Mouse (Mus musculus) intestine, embryonic 16.5 days (tissue): Measurements from ENCODE around the gene Ibsp. TPM values are rescaled to one million over a fixed set of nuclear protein-coding genes. Genes with fewer than 3 reads are reported as not detected.
A peak's percentile ranks its signal among the peaks of the same experiment; 100 is the strongest.

Experiments
- ATAC-seq: fragments of 200-750 bp; cut with Nextera tagmentation; 2 replicates; pipeline ENCODE4 v1.8.0; 2017; ENCODE audit warnings: moderate TSS enrichment, moderate library complexity
- H3K27ac ChIP-seq: fragments of 300-500 bp; sonication (generic); 2 replicates; pipeline ENCODE4 v1.5.1; 2014; ENCODE audit warnings: mild to moderate bottlenecking, low read length
- H3K27me3 ChIP-seq: fragments of 300-500 bp; sonication (generic); replicated peaks from 2 replicates; pipeline ENCODE4 v1.6.1; 2014; ENCODE audit warnings: low read length, control low read depth, mixed read lengths; ENCODE audit not compliant: control insufficient read depth, insufficient read depth
- H3K36me3 ChIP-seq: fragments of 300-500 bp; sonication (generic); 2 replicates; pipeline ENCODE4 v1.6.1; 2014; ENCODE audit warnings: low read length, control low read depth; ENCODE audit not compliant: control insufficient read depth, insufficient read depth
- H3K4me1 ChIP-seq: fragments of 300-500 bp; sonication (generic); 2 replicates; pipeline ENCODE4 v1.6.1; 2014; ENCODE audit warnings: low read length, control low read depth, mixed read lengths; ENCODE audit not compliant: control insufficient read depth, insufficient read depth
- H3K4me2 ChIP-seq: fragments of 300-500 bp; sonication (generic); 2 replicates; pipeline ENCODE4 v1.6.1; 2014; ENCODE audit warnings: low read depth, low read length, control low read depth
- H3K4me3 ChIP-seq: fragments of 300-500 bp; sonication (generic); 2 replicates; pipeline ENCODE4 v1.5.1; 2014; ENCODE audit warnings: mild to moderate bottlenecking, low read length
- H3K9ac ChIP-seq: fragments of 300-500 bp; sonication (generic); 2 replicates; pipeline ENCODE4 v1.6.1; 2014; ENCODE audit warnings: low read depth, low read length
- H3K9me3 ChIP-seq: fragments of 300-500 bp; sonication (generic); 2 replicates; pipeline ENCODE4 v1.6.1; 2016; ENCODE audit warnings: low read length, control low read depth; ENCODE audit not compliant: control insufficient read depth
- WGBS: fragments of 180-500 bp; shearing (Covaris S2); extraction: QIAGEN DNeasy Blood & Tissue Kit; methylation state at CpG from one replicate; pipeline ENCODE4 v1.1.7; 2014; 5-methylcytosine and 5-hydroxymethylcytosine counted together
- polyA plus RNA-seq: library from polyadenylated mRNA; unstranded; fragments of >200 nt; fragmentation: Nextera tagmentation; extraction: Ambion mirVana; gene quantifications from 2 replicates; pipeline ENCODE4 v1.2.1, GENCODE M21; 2015

Ibsp gene
- polyA plus RNA-seq, 1 experiment from 2014 or later = 0.16 TPM

DNA sequence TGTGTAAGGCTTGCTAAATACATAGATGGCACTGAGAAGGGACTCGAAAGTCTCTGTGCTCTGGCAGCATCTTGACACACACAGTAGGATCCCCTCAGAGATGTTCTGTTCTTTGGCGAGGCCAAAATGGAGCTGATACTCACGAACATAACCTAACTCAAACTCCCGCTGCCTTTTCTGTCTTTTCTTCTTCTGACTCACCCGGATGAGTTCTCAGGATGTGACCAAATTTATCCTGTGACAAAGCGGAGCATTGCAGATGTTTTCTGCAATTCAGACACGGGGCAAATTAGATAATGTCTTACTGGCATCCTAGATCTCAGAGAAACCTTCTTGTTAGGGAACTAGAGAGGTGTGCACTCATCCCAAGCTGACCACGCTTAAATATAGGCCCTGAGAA, 28.4 kb downstream of the Ibsp start:
- no peak for ATAC-seq
- no peak overlapping the region for H3K4me2 ChIP-seq
- H3K4me3 ChIP-seq = no peak overlapping the region
- H3K9me3 ChIP-seq = no peaks in the 10 kb centered on the region
- H3K4me1 ChIP-seq = no peaks in the 10 kb centered on the region
- no peaks in the 10 kb centered on the region for H3K36me3 ChIP-seq
- no peak overlapping the region for H3K27ac ChIP-seq
- H3K27me3 ChIP-seq = no peaks in the 10 kb centered on the region
- no peak overlapping the region for H3K9ac ChIP-seq
- 81% methylated on average over 8 of the region's 8 CpGs for WGBS

DNA sequence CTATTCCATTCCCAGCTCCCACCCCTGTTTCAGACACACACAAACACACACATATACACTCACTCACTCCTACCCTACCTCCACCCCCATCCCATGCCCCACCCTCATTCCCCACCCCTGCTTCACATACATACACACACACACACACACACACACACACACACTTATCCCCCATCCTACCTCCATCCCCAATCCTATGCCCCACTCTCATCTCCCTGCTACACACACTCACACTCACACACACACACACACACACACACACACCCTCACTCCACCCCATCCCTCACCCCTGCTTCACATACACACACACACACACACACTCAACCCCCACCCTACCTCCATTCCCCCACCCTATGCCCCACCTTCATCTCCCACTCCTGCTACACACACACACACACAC, 28.9 kb downstream of the Ibsp start:
- Histone ChIP-seq H3K4me1 (no peaks in the 10 kb centered on the region), H3K9ac (no peak overlapping the region), H3K4me2 (no peak overlapping the region), H3K36me3 (no peaks in the 10 kb centered on the region), H3K27ac (no peak overlapping the region), H3K27me3 (no peaks in the 10 kb centered on the region), H3K4me3 (no peak overlapping the region), H3K9me3 (no peaks in the 10 kb centered on the region)
- ATAC-seq = no peak

DNA sequence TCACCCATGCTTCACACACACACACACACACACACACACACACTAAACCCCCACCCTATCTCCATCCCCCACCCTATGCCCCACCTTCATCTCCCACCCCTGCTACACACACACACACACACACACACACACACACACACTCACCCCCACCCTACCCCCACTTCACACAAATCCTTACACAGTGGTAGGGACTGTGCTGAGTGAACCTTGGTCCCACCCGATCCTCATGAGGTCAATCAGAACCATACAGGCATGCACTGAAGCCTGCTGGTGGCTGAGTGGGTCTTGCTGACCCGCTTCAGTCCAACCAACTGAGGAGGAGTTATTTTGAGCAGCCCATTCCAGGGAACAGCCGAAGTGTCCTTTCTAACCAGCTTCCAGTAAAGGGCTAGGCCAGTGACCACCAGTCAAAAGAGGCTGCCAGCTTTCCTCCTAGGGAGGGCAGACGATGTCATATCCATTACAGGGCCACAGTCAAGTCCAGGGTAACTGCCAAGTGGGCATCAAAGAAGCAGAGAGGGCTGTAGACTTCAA, 29.4 kb downstream of the Ibsp start:
- 85% methylated on average over 4 of the region's 4 CpGs for WGBS
- ATAC-seq = no peak
- Histone ChIP-seq H3K4me3 (no peak overlapping the region), H3K36me3 (no peaks in the 10 kb centered on the region), H3K4me2 (no peak overlapping the region), H3K9ac (no peak overlapping the region), H3K27me3 (no peaks in the 10 kb centered on the region), H3K4me1 (no peaks in the 10 kb centered on the region), H3K9me3 (no peaks in the 10 kb centered on the region), H3K27ac (no peak overlapping the region)

DNA sequence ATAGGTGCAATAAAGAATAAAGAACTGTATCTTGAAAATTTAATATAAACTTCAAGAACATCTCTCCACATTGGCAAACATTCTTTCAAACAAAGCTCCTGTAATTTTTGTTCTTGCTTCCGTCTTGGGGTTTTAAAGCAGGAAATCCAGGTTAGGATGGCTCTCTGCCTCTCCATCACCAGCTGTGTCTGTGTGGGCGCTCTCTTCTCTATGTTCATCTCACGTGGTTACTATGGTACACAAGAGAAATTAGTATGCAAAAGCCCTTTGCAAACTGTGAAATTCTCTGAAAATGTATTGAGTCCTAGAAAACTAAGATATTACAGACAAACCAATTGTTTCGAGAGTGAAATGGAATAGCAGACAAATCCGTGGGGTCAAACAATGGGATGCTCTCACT, 30.4 kb downstream of the Ibsp start:
- Histone ChIP-seq H3K9me3 (no peaks in the 10 kb centered on the region), H3K9ac (no peak overlapping the region), H3K4me2 (no peak overlapping the region), H3K4me1 (no peaks in the 10 kb centered on the region), H3K36me3 (no peaks in the 10 kb centered on the region), H3K4me3 (no peak overlapping the region), H3K27ac (no peak overlapping the region), H3K27me3 (no peaks in the 10 kb centered on the region)
- ATAC-seq = no peak
- 68% methylated on average over 5 of the region's 5 CpGs for WGBS

DNA sequence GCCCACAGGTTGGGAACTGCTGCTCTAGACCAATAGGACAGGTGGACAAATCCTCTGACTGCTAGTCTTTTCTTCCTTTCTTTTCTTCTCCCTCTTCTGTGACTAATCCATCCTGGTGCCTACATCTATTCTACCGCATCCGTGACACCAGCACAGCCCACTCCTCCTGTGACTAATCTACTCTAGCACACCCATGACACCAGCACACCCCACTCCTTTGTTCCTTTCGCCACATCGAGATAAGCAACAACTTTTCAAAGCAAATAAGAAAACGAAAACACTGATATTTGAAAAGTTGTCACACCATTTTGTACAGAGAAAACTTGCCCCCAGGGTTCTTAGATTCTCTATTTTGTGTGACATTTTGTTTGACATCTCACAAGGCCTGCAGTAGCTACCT, 31.1 kb downstream of the Ibsp start:
- H3K9me3 ChIP-seq = no peaks in the 10 kb centered on the region
- 72% methylated on average over 5 of the region's 5 CpGs for whole genome bisulfite sequencing
- no peak overlapping the region for H3K27ac ChIP-seq
- H3K36me3 ChIP-seq = no peaks in the 10 kb centered on the region
- no peak overlapping the region for H3K4me3 ChIP-seq
- H3K9ac ChIP-seq = no peak overlapping the region
- no peak overlapping the region for H3K4me2 ChIP-seq
- no peak for ATAC-seq
- no peaks in the 10 kb centered on the region for H3K4me1 ChIP-seq
- H3K27me3 ChIP-seq = no peaks in the 10 kb centered on the region

DNA sequence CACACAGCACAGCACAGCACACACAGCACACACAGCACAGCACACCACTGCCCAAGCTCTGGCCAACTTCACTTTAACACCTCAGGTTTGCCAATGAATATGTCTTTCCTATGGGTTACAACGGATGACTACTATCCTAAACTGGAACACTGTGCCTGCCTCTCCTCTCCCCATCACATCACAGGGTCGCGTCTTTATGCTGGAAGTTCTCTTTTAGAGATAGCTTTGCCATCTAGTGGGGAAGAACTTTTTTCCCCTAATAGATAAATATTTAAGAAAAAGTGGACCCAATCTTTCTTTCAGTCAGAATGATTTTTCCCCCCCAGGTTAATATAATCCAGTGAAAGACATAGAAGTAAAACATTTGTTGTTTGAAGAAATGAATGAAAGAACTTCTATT, 33.3 kb downstream of the Ibsp start:
- no peak overlapping the region for H3K4me3 ChIP-seq
- ATAC-seq = no peak

DNA sequence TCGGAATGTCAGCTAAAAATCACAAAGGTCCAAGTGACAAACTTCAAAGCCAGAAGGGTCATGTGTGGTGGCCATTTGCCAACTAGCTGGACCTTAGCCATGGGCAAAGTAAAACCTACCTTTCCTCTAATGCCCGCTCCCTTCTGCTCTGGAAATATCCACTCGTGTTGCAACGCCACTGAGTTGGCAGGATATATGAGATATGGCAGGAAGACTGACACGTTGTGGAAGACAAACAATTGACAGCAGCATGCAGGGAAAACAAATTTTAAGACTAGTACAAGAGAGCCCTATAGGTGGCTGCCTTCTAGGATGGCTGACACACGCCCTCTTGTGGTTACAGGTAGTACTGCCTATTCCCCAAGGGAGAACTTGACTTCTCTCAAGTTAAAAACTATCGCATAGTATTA, 34.3 kb downstream of the Ibsp start:
- no peaks in the 10 kb centered on the region for H3K9me3 ChIP-seq
- H3K9ac ChIP-seq = no peak overlapping the region
- H3K27me3 ChIP-seq = peaks cover 5% of the 10 kb centered on the region; the same call in 1 of the 2 replicates
- 37% methylated on average over 7 of the region's 7 CpGs for WGBS
- H3K27ac ChIP-seq = no peak overlapping the region
- peak; percentile 46 for ATAC-seq
- no peaks in the 10 kb centered on the region for H3K4me1 ChIP-seq
- H3K4me3 ChIP-seq = no peak overlapping the region
- no peaks in the 10 kb centered on the region for H3K36me3 ChIP-seq
- no peak overlapping the region for H3K4me2 ChIP-seq

More for the DNA sequence above, 33.3 kb downstream of the Ibsp start:
- H3K27ac ChIP-seq = no peak overlapping the region
- H3K36me3 ChIP-seq = no peaks in the 10 kb centered on the region
- H3K4me1 ChIP-seq = no peaks in the 10 kb centered on the region
- no peak overlapping the region for H3K9ac ChIP-seq
- no peaks in the 10 kb centered on the region for H3K9me3 ChIP-seq
- 53% methylated on average over 3 of the region's 3 CpGs for WGBS
- no peak overlapping the region for H3K4me2 ChIP-seq
- no peaks in the 10 kb centered on the region for H3K27me3 ChIP-seq

DNA sequence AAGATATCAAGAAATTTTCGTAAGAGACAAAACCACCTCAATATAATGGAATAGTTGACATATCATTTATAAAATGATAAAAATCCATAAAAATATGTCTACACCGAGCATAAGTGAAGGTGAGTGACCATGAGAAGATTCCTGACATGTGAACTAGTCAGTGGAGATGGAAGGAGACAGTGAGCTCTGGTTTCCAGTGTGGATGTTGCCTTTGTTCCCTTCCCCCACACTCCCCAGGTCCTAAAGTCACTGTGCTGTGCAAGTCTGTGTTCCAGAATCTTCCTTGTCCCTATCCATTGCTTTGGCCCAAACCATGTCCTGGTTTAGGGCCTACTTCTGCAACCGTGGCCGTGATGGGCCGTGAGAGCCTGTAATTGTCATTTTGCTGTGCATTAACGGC, 34.7 kb downstream of the Ibsp start:
- H3K4me1 ChIP-seq = no peaks in the 10 kb centered on the region
- no peak for ATAC-seq
- no peaks in the 10 kb centered on the region for H3K9me3 ChIP-seq
- no peak overlapping the region for H3K4me2 ChIP-seq
- H3K4me3 ChIP-seq = no peak overlapping the region
- no peak overlapping the region for H3K9ac ChIP-seq
- 77% methylated on average over 6 of the region's 6 CpGs for WGBS
- H3K36me3 ChIP-seq = no peaks in the 10 kb centered on the region
- no peak overlapping the region for H3K27ac ChIP-seq
- peaks cover 5% of the 10 kb centered on the region; the same call in 1 of the 2 replicates for H3K27me3 ChIP-seq

DNA sequence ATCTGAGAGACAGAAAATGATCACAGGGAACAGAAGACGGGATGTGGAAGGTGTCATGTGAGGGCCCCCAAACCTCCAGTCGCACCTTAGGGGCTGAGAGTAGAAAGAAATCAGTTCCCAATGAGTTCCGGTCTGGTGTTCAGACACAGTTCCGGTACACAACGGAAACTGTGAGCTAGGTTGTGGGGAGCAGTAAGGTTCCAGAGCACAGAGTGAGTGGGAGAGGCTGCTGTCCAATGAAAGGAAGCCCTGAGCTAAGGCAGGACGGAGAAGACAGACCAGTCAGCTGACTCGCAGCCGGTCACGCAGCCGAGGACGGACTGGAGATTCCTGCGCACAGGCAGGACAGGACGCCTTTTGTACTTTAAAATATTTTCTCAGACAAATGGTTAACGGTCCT, 35.5 kb downstream of the Ibsp start:
- WGBS = 84% methylated on average over 14 of the region's 14 CpGs
- Histone ChIP-seq H3K9me3 (no peaks in the 10 kb centered on the region), H3K4me1 (no peaks in the 10 kb centered on the region), H3K9ac (no peak overlapping the region), H3K36me3 (no peaks in the 10 kb centered on the region), H3K4me3 (no peak overlapping the region), H3K27ac (no peak overlapping the region), H3K27me3 (peaks cover 5% of the 10 kb centered on the region; the same call in 1 of the 2 replicates), H3K4me2 (no peak overlapping the region)
- no peak for ATAC-seq

DNA sequence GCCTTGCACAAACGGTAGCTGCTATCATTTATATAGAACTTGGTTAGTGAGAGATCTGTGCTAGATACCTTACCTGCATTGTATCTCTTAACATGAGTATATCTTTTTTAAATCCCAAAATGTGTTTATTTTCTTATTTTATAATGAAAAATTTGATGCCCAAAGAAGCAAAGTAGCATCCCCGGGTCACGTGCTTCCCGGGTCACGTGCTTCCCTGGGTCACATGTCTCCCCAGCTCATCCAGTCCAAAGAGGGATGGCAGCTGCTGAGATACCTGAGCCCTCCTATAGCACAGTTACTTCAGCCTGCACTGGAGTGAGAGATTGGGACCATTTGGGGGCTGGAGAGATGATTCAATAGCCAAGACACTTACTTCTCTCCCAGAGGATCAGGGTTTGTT, 37.0 kb downstream of the Ibsp start:
- H3K4me3 ChIP-seq = no peak overlapping the region
- WGBS = 85% methylated on average over 5 of the region's 5 CpGs
- no peak overlapping the region for H3K9ac ChIP-seq
- H3K27ac ChIP-seq = no peak overlapping the region
- no peak for ATAC-seq
- H3K36me3 ChIP-seq = no peaks in the 10 kb centered on the region
- peaks cover 5% of the 10 kb centered on the region; the same call in 1 of the 2 replicates for H3K27me3 ChIP-seq
- no peaks in the 10 kb centered on the region for H3K4me1 ChIP-seq
- H3K4me2 ChIP-seq = no peak overlapping the region
- no peaks in the 10 kb centered on the region for H3K9me3 ChIP-seq
